Mouse (Mus musculus): ENCODE results near the gene Ppp1r7. TPM values are rescaled to one million over a fixed set of nuclear protein-coding genes. Genes with fewer than 3 reads are reported as not detected.

The Ppp1r7 gene
- polyA plus RNA-seq, 1 experiment from 2014 or later = 60.7 TPM

- H3K36me3 ChIP-seq = peaks cover 47% of the 10 kb centered on the region
- 85% methylated on average over 2 of the region's 2 CpGs for WGBS
- no peak overlapping the region for H3K4me3 ChIP-seq (replicated peaks)
- H3K27ac ChIP-seq = no peak overlapping the region
- H3K4me2 ChIP-seq = no peak overlapping the region
- H3K4me1 ChIP-seq = no peaks in the 10 kb centered on the region
- H3K9me3 ChIP-seq = no peaks in the 10 kb centered on the region
- no peaks in the 10 kb centered on the region for H3K27me3 ChIP-seq (replicated peaks)
- no peak overlapping the region for H3K9ac ChIP-seq
- ATAC-seq (ENCODE audit: insufficient read depth, low FRiP score, low read depth) = no peak
These were observed 10.1 kb downstream of the Ppp1r7 start for GRCm38 (mm10) chr1:93352724-93353123.

GRCm38 (mm10) chr1:93362661-93363060, 20.0 kb downstream of the Ppp1r7 start:
- Histone ChIP-seq H3K9me3 (no peaks in the 10 kb centered on the region), H3K27ac (no peak overlapping the region), H3K27me3 (replicated peaks) (no peaks in the 10 kb centered on the region), H3K36me3 (peaks cover 40% of the 10 kb centered on the region), H3K4me1 (no peaks in the 10 kb centered on the region), H3K4me3 (replicated peaks) (no peak overlapping the region), H3K4me2 (no peak overlapping the region), H3K9ac (no peak overlapping the region)
- 82% methylated on average over 4 of the region's 4 CpGs for WGBS
- ATAC-seq (ENCODE audit: insufficient read depth, low FRiP score, low read depth) = no peak

GRCm38 (mm10) chr1:93365641-93366040, 23.0 kb downstream of the Ppp1r7 start:
- ATAC-seq (ENCODE audit: insufficient read depth, low FRiP score, low read depth) = no peak
- Histone ChIP-seq H3K4me2 (no peak overlapping the region), H3K27me3 (replicated peaks) (no peaks in the 10 kb centered on the region), H3K9me3 (no peaks in the 10 kb centered on the region), H3K4me3 (replicated peaks) (no peak overlapping the region), H3K36me3 (peaks cover 30% of the 10 kb centered on the region), H3K27ac (no peak overlapping the region), H3K4me1 (no peaks in the 10 kb centered on the region), H3K9ac (no peak overlapping the region)
- WGBS = 94% methylated on average over 6 of the region's 6 CpGs

- H3K4me3 ChIP-seq (replicated peaks) = no peak within 1 kb of the TSS
- WGBS = 64% methylated on average over 4 of the region's 4 CpGs
- ATAC-seq (ENCODE audit: insufficient read depth, low FRiP score, low read depth) = peak; percentile 73
These were observed 31.0 kb downstream of the Ppp1r7 start, which contains the start of gene Ano7 for GRCm38 (mm10) chr1:93373665-93374064. Gene Ano7 (plus strand): TSS chr1:93373930.

GRCm38 (mm10) chr1:93377307-93377706, 34.7 kb downstream of the Ppp1r7 start:
- WGBS = 55% methylated on average over 5 of the region's 5 CpGs
- H3K27ac ChIP-seq = no peak overlapping the region
- H3K27me3 ChIP-seq (replicated peaks) = no peaks in the 10 kb centered on the region
- H3K9me3 ChIP-seq = no peaks in the 10 kb centered on the region
- no peaks in the 10 kb centered on the region; the same call in 1 of the 2 replicates for H3K4me1 ChIP-seq
- H3K9ac ChIP-seq = no peak overlapping the region
- no peak overlapping the region for H3K4me3 ChIP-seq (replicated peaks)
- no peak for ATAC-seq (ENCODE audit: insufficient read depth, low FRiP score, low read depth)
- no peak overlapping the region for H3K4me2 ChIP-seq
- no peaks in the 10 kb centered on the region for H3K36me3 ChIP-seq

More at GRCm38 (mm10) chr1:93373665-93374064, 31.0 kb downstream of the Ppp1r7 start, which contains the start of gene Ano7:
- peak within 1 kb of the TSS; percentile 26 for H3K4me2 ChIP-seq
- no peaks in the 10 kb centered on the region for H3K36me3 ChIP-seq
- H3K4me1 ChIP-seq = no peaks in the 10 kb centered on the region; the same call in 1 of the 2 replicates
- H3K9ac ChIP-seq = no peak within 1 kb of the TSS
- no peaks in the 10 kb centered on the region for H3K27me3 ChIP-seq (replicated peaks)
- no peaks in the 10 kb centered on the region for H3K9me3 ChIP-seq
- H3K27ac ChIP-seq = no peak within 1 kb of the TSS; the same call in 1 of the 2 replicates

GRCm38 (mm10) chr1:93379117-93379516, 36.5 kb downstream of the Ppp1r7 start:
- no peak for ATAC-seq (ENCODE audit: insufficient read depth, low FRiP score, low read depth)
- H3K36me3 ChIP-seq = no peaks in the 10 kb centered on the region
- no peaks in the 10 kb centered on the region; the same call in 1 of the 2 replicates for H3K4me1 ChIP-seq
- no peaks in the 10 kb centered on the region for H3K9me3 ChIP-seq
- WGBS = 79% methylated on average over 5 of the region's 5 CpGs
- no peak overlapping the region for H3K4me3 ChIP-seq (replicated peaks)
- H3K27me3 ChIP-seq (replicated peaks) = no peaks in the 10 kb centered on the region
- no peak overlapping the region for H3K4me2 ChIP-seq
- no peak overlapping the region for H3K9ac ChIP-seq
- H3K27ac ChIP-seq = no peak overlapping the region

GRCm38 (mm10) chr1:93387198-93387597, 44.5 kb downstream of the Ppp1r7 start:
- H3K27ac ChIP-seq = no peak overlapping the region
- no peak overlapping the region for H3K9ac ChIP-seq
- no peak for ATAC-seq (ENCODE audit: insufficient read depth, low FRiP score, low read depth)
- H3K4me3 ChIP-seq (replicated peaks) = no peak overlapping the region
- H3K4me2 ChIP-seq = no peak overlapping the region
- WGBS = 66% methylated on average over 2 of the region's 2 CpGs
- no peaks in the 10 kb centered on the region for H3K4me1 ChIP-seq
- no peaks in the 10 kb centered on the region for H3K9me3 ChIP-seq
- H3K27me3 ChIP-seq (replicated peaks) = no peaks in the 10 kb centered on the region
- H3K36me3 ChIP-seq = no peaks in the 10 kb centered on the region

GRCm38 (mm10) chr1:93388906-93389305, 46.3 kb downstream of the Ppp1r7 start:
- H3K4me3 ChIP-seq (replicated peaks) = no peak overlapping the region
- no peak overlapping the region for H3K27ac ChIP-seq
- ATAC-seq (ENCODE audit: insufficient read depth, low FRiP score, low read depth) = no peak
- 69% methylated on average over 2 of the region's 2 CpGs for WGBS
- H3K4me1 ChIP-seq = no peaks in the 10 kb centered on the region
- no peaks in the 10 kb centered on the region for H3K36me3 ChIP-seq
- no peaks in the 10 kb centered on the region for H3K27me3 ChIP-seq (replicated peaks)
- no peak overlapping the region for H3K4me2 ChIP-seq
- H3K9ac ChIP-seq = no peak overlapping the region
- no peaks in the 10 kb centered on the region for H3K9me3 ChIP-seq

GRCm38 (mm10) chr1:93401191-93402052, 58.8 kb downstream of the Ppp1r7 start:
- no peak for ATAC-seq (ENCODE audit: insufficient read depth, low FRiP score, low read depth)
- Histone ChIP-seq H3K9ac (no peak overlapping the region), H3K27me3 (replicated peaks) (no peaks in the 10 kb centered on the region), H3K4me3 (replicated peaks) (peak overlapping the region; percentile 30), H3K4me1 (no peaks in the 10 kb centered on the region), H3K9me3 (no peaks in the 10 kb centered on the region), H3K4me2 (peak overlapping the region; percentile 56), H3K27ac (no peak overlapping the region), H3K36me3 (peaks cover 2% of the 10 kb centered on the region; the same call in 1 of the 2 replicates)
- WGBS = 16% methylated on average over 38 of the region's 38 CpGs

- Histone ChIP-seq H3K4me3 (replicated peaks) (no peak overlapping the region), H3K27ac (no peak overlapping the region), H3K4me2 (no peak overlapping the region), H3K36me3 (peaks cover 22% of the 10 kb centered on the region), H3K27me3 (replicated peaks) (no peaks in the 10 kb centered on the region), H3K4me1 (no peaks in the 10 kb centered on the region), H3K9ac (no peak overlapping the region), H3K9me3 (no peaks in the 10 kb centered on the region)
- WGBS = 79% methylated on average over 4 of the region's 4 CpGs
- no peak for ATAC-seq (ENCODE audit: insufficient read depth, low FRiP score, low read depth)
These were observed 60.7 kb downstream of the Ppp1r7 start for GRCm38 (mm10) chr1:93403403-93403802.
